In the genomic region with DNA sequence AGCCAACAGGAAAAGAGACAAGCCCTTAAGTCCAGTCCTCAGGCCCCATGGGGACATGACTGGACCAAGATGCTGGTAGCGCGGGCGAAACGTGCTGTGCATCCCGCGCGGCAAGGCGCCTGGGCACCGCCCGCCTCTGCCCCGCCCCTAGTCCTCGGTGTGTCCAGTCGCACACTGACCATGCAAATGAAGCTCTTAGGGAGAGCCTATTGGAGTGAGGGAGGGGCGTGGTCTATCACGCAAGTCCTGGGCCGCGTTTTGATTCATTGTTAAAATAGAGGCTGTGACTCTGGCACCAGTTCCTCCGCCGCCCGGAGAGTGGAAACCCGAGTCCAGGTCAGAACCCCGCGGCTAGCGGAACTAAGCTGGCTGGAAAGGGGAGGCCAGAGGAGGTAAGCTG, we compare ENCODE assay signal across 8 mouse cellular contexts. TPM values are rescaled to one million over a fixed set of nuclear protein-coding genes. Genes with fewer than 3 reads are reported as not detected.
DNase-seq lines count a peak whose midpoint lies in the region; ATAC-seq and TF ChIP-seq lines count a peak whose summit lies in the region.

A gene (plus strand): TSS at position 68 of the 400 bp plus-strand sequence.

- peaks cover 0 to 4% of the 10 kb centered on the region in 2 experiments; a peak in 2 of 4 replicates for H3K4me1 ChIP-seq in CH12.LX (ENCODE audit: control insufficient read depth in 1 of 2, insufficient read depth in 2 of 2)
- H3K4me1 ChIP-seq in forebrain, embryonic 11.5 days (replicated peaks; ENCODE audit: control insufficient read depth, insufficient read depth, low read length), result peaks cover 6% of the 10 kb centered on the region; the same call in 1 of the 2 replicates
- peaks cover 13% of the 10 kb centered on the region for H3K4me1 ChIP-seq in heart, embryonic 15.5 days (replicated peaks)
- H3K4me1 ChIP-seq in liver, embryonic 16.5 days (ENCODE audit: control insufficient read depth, low read depth, low read length), result peaks cover 7% of the 10 kb centered on the region
- peaks cover 8% of the 10 kb centered on the region; the same call in 1 of the 2 replicates for H3K4me1 ChIP-seq in neural tube, embryonic 14.5 days (ENCODE audit: control insufficient read depth, insufficient read depth, low read length)
- H3K4me1 ChIP-seq in testis, adult 2 months (ENCODE audit: control insufficient read depth, insufficient read depth, low read length), result peaks cover 4% of the 10 kb centered on the region

- TF ChIP-seq CTCF in CH12.LX (conservative IDR thresholded peaks at IDR 0.05 in 1 of 2, IDR thresholded peaks at IDR 0.05 in 1 of 2; ENCODE audit: low read depth in 2 of 2, low read length in 2 of 2), result no peak
- TF ChIP-seq CTCF in testis, adult 2 months (IDR thresholded peaks at IDR 0.05; ENCODE audit: control insufficient read depth, insufficient read depth, insufficient replicate concordance, low read depth, low read length), result no peak

- H3K79me2 ChIP-seq in CH12.LX (replicated peaks; ENCODE audit: control insufficient read depth, extremely low read depth, insufficient read depth, poor library complexity, severe bottlenecking), result no peaks in the 10 kb centered on the region

- TF ChIP-seq POLR2A in CH12.LX (IDR thresholded peaks at IDR 0.05; ENCODE audit: low read depth, low read length), result peak; percentile 72
- TF ChIP-seq POLR2A in testis, adult 2 months (IDR thresholded peaks at IDR 0.05; ENCODE audit: control insufficient read depth, low read depth, low read length), result no peak

- ATAC-seq in forebrain, embryonic 11.5 days (replicated peaks; ENCODE audit: low FRiP score), result peak; percentile 97
- ATAC-seq in heart, embryonic 15.5 days (replicated peaks; ENCODE audit: insufficient number of reproducible peaks, insufficient read depth, low FRiP score, low read depth), result peak; percentile 96
- peak; percentile 96 for ATAC-seq in liver, embryonic 16.5 days (ENCODE audit: low read depth)
- ATAC-seq in neural tube, embryonic 14.5 days (ENCODE audit: low read depth), result peak; percentile 96

- 0% methylated on average over 24 of the region's 24 CpGs for WGBS in forebrain, embryonic 11.5 days
- under 1% methylated on average over 24 of the region's 24 CpGs for WGBS in heart, embryonic 15.5 days
- WGBS in liver, embryonic 16.5 days (ENCODE audit: insufficient replicate concordance), result under 1% methylated on average over 24 of the region's 24 CpGs
- 0% methylated on average over 24 of the region's 24 CpGs for WGBS in neural tube, embryonic 14.5 days

- dilution Hi-C loops in CH12.LX (cut with MboI; ENCODE audit: extremely low pct_ligation_motif_present, extremely low pct_unique_long_range_greater_than_20kb, low sequenced_read_pairs), result no loop called here

- H3K27me3 ChIP-seq in CH12.LX (replicated peaks), result peaks cover 2% of the 10 kb centered on the region
- no peaks in the 10 kb centered on the region; the same call in 1 of the 2 replicates for H3K27me3 ChIP-seq in forebrain, embryonic 11.5 days (ENCODE audit: control insufficient read depth, insufficient read depth, low read length)
- peaks cover 23% of the 10 kb centered on the region for H3K27me3 ChIP-seq in heart, embryonic 15.5 days
- H3K27me3 ChIP-seq in liver, embryonic 16.5 days (ENCODE audit: control insufficient read depth, insufficient read depth, low read depth, low read length), result peaks cover 32% of the 10 kb centered on the region
- no peaks in the 10 kb centered on the region for H3K27me3 ChIP-seq in neural tube, embryonic 14.5 days (ENCODE audit: control insufficient read depth, insufficient read depth, low read length)
- H3K27me3 ChIP-seq in testis, adult 2 months (ENCODE audit: control insufficient read depth, insufficient read depth, low read length), result no peaks in the 10 kb centered on the region

- peak within 1 kb of the TSS; percentile 96 for H3K4me2 ChIP-seq in CH12.LX (ENCODE audit: insufficient read depth, low read depth, poor library complexity, severe bottlenecking)
- H3K4me2 ChIP-seq in forebrain, embryonic 11.5 days (ENCODE audit: low read depth, low read length, severe bottlenecking), result peak within 1 kb of the TSS; percentile 78
- H3K4me2 ChIP-seq in heart, embryonic 15.5 days, result peak within 1 kb of the TSS; percentile 72
- peak within 1 kb of the TSS; percentile 55 for H3K4me2 ChIP-seq in liver, embryonic 16.5 days (ENCODE audit: low read depth, low read length)
- peak within 1 kb of the TSS; percentile 54 for H3K4me2 ChIP-seq in neural tube, embryonic 14.5 days (ENCODE audit: low read depth, low read length)

- peaks cover 0 to 7% of the 10 kb centered on the region in 2 experiments for H3K36me3 ChIP-seq in CH12.LX (replicated peaks in 1 of 2; ENCODE audit: control insufficient read depth in 1 of 2, insufficient read depth in 1 of 2, low read length in 1 of 2)
- H3K36me3 ChIP-seq in forebrain, embryonic 11.5 days (ENCODE audit: control insufficient read depth, insufficient read depth, low read length), result no peaks in the 10 kb centered on the region
- no peaks in the 10 kb centered on the region for H3K36me3 ChIP-seq in heart, embryonic 15.5 days
- H3K36me3 ChIP-seq in liver, embryonic 16.5 days (ENCODE audit: control insufficient read depth, insufficient read depth), result no peaks in the 10 kb centered on the region
- H3K36me3 ChIP-seq in neural tube, embryonic 14.5 days (ENCODE audit: control insufficient read depth, insufficient read depth, low read length), result 0 out of 2 replicates have a peak, but pooled peaks cover 7% of the 10 kb centered on the region
- H3K36me3 ChIP-seq in testis, adult 2 months (ENCODE audit: control insufficient read depth, insufficient read depth, low read length), result no peaks in the 10 kb centered on the region

- no peaks in the 10 kb centered on the region for H3K9me3 ChIP-seq in CH12.LX (replicated peaks; ENCODE audit: low read length)
- no peaks in the 10 kb centered on the region for H3K9me3 ChIP-seq in forebrain, embryonic 11.5 days (ENCODE audit: control insufficient read depth, low read length)
- no peaks in the 10 kb centered on the region for H3K9me3 ChIP-seq in heart, embryonic 15.5 days (replicated peaks)
- H3K9me3 ChIP-seq in liver, embryonic 16.5 days (replicated peaks; ENCODE audit: control insufficient read depth, low read length), result no peaks in the 10 kb centered on the region
- no peaks in the 10 kb centered on the region for H3K9me3 ChIP-seq in neural tube, embryonic 14.5 days (ENCODE audit: control insufficient read depth, low read length)

- H3K4me3 ChIP-seq in CH12.LX (replicated peaks in 1 of 3; ENCODE audit: low read depth in 2 of 3, low read length in 2 of 3, poor library complexity in 1 of 3), result peak within 1 kb of the TSS in 2 of 3 experiments; percentile 36 to 58
- peak within 1 kb of the TSS; percentile 47 for H3K4me3 ChIP-seq in forebrain, embryonic 11.5 days (ENCODE audit: low read depth, low read length)
- peak within 1 kb of the TSS; percentile 47 for H3K4me3 ChIP-seq in heart, embryonic 15.5 days
- H3K4me3 ChIP-seq in liver, embryonic 16.5 days (ENCODE audit: low read depth, low read length), result peak within 1 kb of the TSS; percentile 31
- H3K4me3 ChIP-seq in neural tube, embryonic 14.5 days (ENCODE audit: low read depth, low read length), result peak within 1 kb of the TSS; percentile 60
- peak within 1 kb of the TSS; percentile 41 for H3K4me3 ChIP-seq in testis, adult 2 months (ENCODE audit: control insufficient read depth, low read depth, low read length)

- no peak for DNase-seq in CH12.LX (ENCODE audit: extremely low read depth)
- DNase-seq in c-Kit-positive CD71-positive TER-119-positive erythroid progenitor cells, embryonic 14.5 days (ENCODE audit: low spot score), result peak; percentile 73
- peak; percentile 93 for DNase-seq in forebrain, embryonic 11.5 days (ENCODE audit: low spot score)
- peak; percentile 91 to 95 for DNase-seq in kidney, postnatal 25 days

- H3K9ac ChIP-seq in CH12.LX (ENCODE audit: insufficient read depth, low read depth), result 0 out of 2 replicates have a peak within 1 kb of the TSS, but pooled peaks have one; percentile 15
- peak within 1 kb of the TSS; percentile 62 for H3K9ac ChIP-seq in forebrain, embryonic 11.5 days (ENCODE audit: low read length)
- H3K9ac ChIP-seq in heart, embryonic 15.5 days, result peak within 1 kb of the TSS; percentile 53
- H3K9ac ChIP-seq in liver, embryonic 16.5 days (ENCODE audit: low read depth, low read length), result no peak within 1 kb of the TSS
- H3K9ac ChIP-seq in neural tube, embryonic 14.5 days (replicated peaks; ENCODE audit: low read depth, low read length), result peak within 1 kb of the TSS; percentile 70

- TF ChIP-seq EP300 in CH12.LX (IDR thresholded peaks at IDR 0.05; ENCODE audit: low read length), result no peak

- in situ Hi-C loops in CH12.LX (cut with MboI; ENCODE audit: low pct_ligation_motif_present, low pct_unique_long_range_greater_than_20kb, low sequenced_read_pairs), result loop anchor here (5.0 kb wide), 1 partner anchor 40 kb away; no protein-coding TSS in a partner anchor

- no peak for TF ChIP-seq RAD21 in CH12.LX (IDR thresholded peaks at IDR 0.05; ENCODE audit: low read depth, low read length)

- no peak within 1 kb of the TSS for H3K27ac ChIP-seq in CH12.LX (ENCODE audit: insufficient read depth, low read depth)
- 0 out of 2 replicates have a peak within 1 kb of the TSS, but pooled peaks have one; percentile 26 for H3K27ac ChIP-seq in forebrain, embryonic 11.5 days (ENCODE audit: low read depth, low read length)
- H3K27ac ChIP-seq in heart, embryonic 15.5 days, result no peak within 1 kb of the TSS
- no peak within 1 kb of the TSS for H3K27ac ChIP-seq in liver, embryonic 16.5 days (ENCODE audit: low read length)
- H3K27ac ChIP-seq in neural tube, embryonic 14.5 days (ENCODE audit: low read depth, low read length), result peak within 1 kb of the TSS; percentile 64
- no peak within 1 kb of the TSS for H3K27ac ChIP-seq in testis, adult 2 months (ENCODE audit: control insufficient read depth, insufficient read depth, low read depth, low read length)

TF ChIP-seq in CH12.LX, 34 proteins besides CTCF, POLR2A, EP300 and RAD21 (continues in another document):
- no peak for TF ChIP-seq IRF4 (IDR thresholded peaks at IDR 0.05; ENCODE audit: low read depth, low read length)
- TF ChIP-seq MYC (IDR thresholded peaks at IDR 0.05; ENCODE audit: low read depth, low read length), result no peak
- peak; percentile 63 for TF ChIP-seq MAX (IDR thresholded peaks at IDR 0.05; ENCODE audit: low read length)
- TF ChIP-seq BHLHE40 (IDR thresholded peaks at IDR 0.05; ENCODE audit: low read depth, low read length), result peak; percentile 87
- no peak; the same call in 1 of the 2 replicates for TF ChIP-seq SIN3A (IDR thresholded peaks at IDR 0.05; ENCODE audit: low read length)
- TF ChIP-seq KAT2A (IDR thresholded peaks at IDR 0.05; ENCODE audit: insufficient replicate concordance, low read length), result no peak

RNA-seq across cellular contexts. Expression of the gene that starts here (rescaled TPM):
- total RNA-seq in CH12.LX (2012; rRNA removed), result 26.3 and 31.0 TPM in 2 replicates
- 10.9 and 11.5 TPM in 2 replicates for total RNA-seq in CH12.LX (2014; rRNA removed)
- polyA plus RNA-seq in CH12.LX (2012; ENCODE audit: insufficient read length, low read depth), result 25.5 and 27.3 TPM in 2 replicates
- 55.9 and 60.1 TPM in 2 replicates for polyA plus RNA-seq in forebrain, embryonic 11.5 days (2014; fragmentation: Nextera tagmentation; extraction: Ambion mirVana)
- 36.8 and 54.5 TPM in 2 replicates for polyA plus RNA-seq in heart, embryonic 15.5 days (2015; fragmentation: Nextera tagmentation; extraction: Ambion mirVana)
- polyA plus RNA-seq in liver, embryonic 16.5 days (2015; fragmentation: Nextera tagmentation; extraction: Ambion mirVana), result 18.0 and 20.8 TPM in 2 replicates
- 33.9 and 35.4 TPM in 2 replicates for polyA plus RNA-seq in neural tube, embryonic 14.5 days (2014; fragmentation: Nextera tagmentation; extraction: Ambion mirVana)
- 19.4 and 22.6 TPM in 2 replicates for polyA plus RNA-seq in testis, adult 2 months (2012; rRNA removed)

Comparison
In these comparisons a context has a peak if more than half of its experiments do, and no peak if none do; other contexts are left out.
1. H3K27ac ChIP-seq: peak in forebrain, embryonic 11.5 days (single experiment) and neural tube, embryonic 14.5 days (single experiment); none in CH12.LX (single experiment), heart, embryonic 15.5 days (single experiment), liver, embryonic 16.5 days (single experiment) and testis, adult 2 months (single experiment).
2. Peak in every context shown above with its lines, with median percentiles within 50 percentile points of each other: H3K4me2 ChIP-seq, H3K4me3 ChIP-seq and ATAC-seq.